Mouse (Mus musculus) ovary, postnatal 10 days (tissue): ENCODE results near the gene Hyou1.
"Not testable (repeated sequence)": the region's sequence is repeated elsewhere in the genome, so short reads cannot be mapped to it uniquely, and the experiment has no call there.

Experiments used
- DNase-seq: peaks from one replicate; pipeline ENCODE4 v3.0.0; 2022; ENCODE audit warnings: low spot score

The Hyou1 gene

DNA sequence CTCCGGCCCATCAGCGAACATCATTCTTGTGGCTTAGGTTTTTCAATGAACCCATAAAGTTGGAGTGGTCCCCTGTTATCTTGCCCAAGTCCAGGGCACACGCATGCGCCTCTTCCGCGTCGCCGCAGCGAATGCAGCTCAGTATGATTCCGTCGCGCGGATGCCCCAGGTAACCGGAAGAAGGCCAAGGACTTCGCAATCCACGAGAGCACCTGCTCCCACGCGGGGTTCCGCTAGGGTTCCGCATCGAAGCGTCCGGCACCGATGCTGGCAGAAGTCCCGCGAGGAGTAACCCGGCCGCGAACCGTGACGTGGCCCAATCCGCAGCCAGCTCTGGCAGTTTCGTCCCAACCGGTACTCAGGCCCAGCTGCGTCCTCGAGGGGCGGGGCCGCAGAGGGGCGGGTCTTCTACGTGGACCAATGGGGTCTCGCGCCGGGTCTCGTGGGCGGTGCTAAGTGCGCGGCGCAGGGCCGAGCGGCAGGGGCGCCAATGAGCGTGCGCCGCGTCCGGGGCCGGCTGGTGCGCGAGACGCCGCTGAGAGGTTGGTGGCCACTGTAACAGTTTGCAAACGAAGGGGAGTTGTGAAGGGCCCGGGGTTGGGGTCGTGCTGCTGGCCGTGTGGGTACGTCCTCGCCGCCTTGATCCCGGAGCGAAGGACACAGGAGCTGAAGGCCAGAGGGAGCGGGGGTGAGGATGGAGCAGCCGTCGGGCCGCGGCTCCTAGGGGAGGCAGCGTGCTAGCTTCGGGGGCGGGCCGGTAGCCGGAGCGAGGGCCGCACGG, at the start of gene Hyou1:
TSS of gene Hyou1 (plus strand) at position 437 of the 781 bp plus-strand sequence.
- peak; percentile 98 for DNase-seq

DNA sequence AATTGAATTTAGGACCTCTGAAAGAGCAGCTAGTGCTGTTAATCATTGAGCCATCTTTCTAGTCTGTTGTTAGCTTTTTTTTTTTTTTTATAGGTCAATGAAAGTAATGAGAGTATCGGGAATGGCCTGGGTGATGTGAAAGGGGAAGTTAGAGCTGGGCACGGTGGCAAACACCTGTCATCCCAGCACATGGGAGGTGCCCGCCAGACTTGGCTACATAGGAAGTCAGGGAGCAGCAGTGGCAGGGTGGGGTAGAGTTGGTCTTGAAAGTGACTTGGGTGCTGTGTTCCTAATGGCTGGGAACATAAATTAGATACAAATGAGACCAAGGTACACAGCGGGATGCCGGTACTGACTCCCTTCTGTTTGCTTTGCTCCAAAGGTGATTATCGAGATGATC, 48.6 kb upstream of the Hyou1 start:
- DNase-seq: no peak

DNA sequence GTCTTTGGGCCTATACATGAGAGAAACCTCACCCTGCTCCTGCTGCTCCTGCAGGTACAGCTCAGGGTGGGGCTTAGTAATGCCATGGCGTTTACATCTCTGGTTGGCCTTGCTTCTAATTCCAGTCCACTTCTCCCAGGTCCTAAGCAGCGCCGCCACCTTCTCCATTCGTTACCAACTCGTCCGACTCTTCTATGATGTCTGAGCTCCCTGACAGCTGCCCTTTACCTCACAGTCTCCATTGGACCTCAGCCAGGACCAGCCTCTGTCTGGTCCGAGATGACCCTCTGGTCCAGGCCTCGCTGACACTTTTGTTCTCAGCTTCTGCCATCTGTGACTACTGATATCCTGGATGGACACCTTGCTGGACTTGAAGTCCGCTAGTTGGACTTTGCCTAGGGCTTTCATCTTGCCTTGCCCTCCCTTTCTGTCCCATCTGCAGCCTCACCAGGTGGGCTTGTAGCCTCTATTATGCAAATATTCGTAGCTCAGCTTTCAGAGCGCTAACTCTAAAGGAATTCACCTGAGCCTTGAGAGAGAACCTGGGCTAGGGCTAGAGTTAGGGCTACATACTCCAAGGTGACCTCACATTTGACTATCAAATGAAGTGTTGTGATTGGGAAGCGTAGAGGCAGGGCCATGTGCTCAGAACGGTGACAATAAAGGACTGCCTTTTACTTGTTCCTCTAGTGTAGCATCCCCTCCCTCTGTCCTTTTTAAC, 46.2 kb upstream of the Hyou1 start:
- no peak for DNase-seq

- DNase-seq: peak; percentile 98
Measured at GRCm38 (mm10) chr9:44334396-44335330, 44.6 kb upstream of the Hyou1 start, which contains the start of gene H2afx. TSS of gene H2afx (plus strand) at chr9:44334694.

DNA sequence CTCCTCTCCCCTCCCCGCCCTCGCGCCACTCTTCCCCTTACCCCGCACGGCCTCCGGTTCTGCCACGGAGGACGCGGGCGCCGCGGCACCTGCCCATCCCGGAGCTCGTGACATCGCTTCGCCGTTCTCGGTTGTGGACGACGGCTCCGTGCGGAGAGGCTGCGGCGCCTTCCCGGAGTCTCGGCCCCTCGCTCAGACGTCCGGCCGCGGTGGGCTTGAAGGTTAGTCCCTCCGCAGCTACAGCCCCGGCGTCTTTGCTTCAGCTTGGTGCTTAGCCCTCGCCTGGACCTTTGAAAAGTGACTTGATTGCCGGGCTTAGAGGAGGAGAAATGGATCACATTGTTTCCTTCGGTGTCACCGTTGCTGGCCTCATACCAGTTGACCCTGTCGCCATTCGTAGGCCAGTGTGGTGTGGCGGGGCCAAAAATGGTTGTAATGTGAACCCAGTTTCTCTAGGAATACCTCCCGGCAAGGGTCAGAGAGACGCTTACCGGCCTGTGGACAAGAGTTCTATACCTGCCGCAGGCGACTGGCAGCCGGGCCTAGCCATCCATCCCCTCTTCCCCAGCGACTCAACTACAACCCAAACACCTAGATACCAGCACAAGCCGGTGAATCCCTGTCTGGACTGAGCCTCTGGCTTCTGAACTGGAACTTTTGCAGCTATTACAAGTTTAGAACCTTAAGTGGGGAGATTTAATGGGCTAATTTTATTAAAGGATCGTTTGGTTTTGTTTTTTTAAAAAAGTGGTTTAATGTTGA, 43.8 kb upstream of the Hyou1 start:
- DNase-seq: no peak

DNA sequence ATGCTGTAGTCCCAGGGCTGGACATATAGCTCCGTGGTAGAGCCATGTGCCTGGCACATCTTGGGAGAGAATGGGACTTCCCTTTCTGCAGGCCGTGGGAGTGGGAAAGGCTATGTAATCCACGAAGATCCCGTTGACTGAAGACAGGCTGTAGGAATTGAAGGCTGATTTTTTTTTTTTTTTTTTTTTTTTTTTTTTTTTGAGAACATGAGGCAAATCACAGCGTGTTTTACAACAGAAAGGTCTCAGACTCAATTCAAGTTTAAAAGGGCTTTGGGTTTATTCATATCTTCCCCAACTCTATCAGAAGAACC, 43.2 kb upstream of the Hyou1 start:
- no peak for DNase-seq

GRCm38 (mm10) chr9:44336513-44336912, 42.8 kb upstream of the Hyou1 start:
- DNase-seq: not testable (repeated sequence)

DNA sequence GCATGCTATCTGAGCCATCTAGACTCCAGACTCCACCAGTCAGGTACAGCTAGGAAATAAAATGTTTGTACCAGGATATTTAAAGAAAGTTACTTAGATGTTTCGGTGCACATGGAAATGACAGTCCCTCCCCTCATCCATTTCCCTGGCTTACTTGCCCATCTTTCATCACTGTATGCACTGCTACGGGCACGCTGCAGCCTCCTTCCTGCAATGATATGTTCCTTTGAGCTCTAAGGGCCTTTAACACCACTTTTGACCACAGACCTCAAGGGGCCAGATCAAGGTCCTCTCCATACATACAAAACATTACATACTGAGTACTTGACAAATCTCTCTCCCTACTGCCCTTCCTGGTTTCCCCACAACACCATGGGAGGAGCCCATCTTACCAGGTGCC, 42.3 kb upstream of the Hyou1 start:
- no peak for DNase-seq

DNA sequence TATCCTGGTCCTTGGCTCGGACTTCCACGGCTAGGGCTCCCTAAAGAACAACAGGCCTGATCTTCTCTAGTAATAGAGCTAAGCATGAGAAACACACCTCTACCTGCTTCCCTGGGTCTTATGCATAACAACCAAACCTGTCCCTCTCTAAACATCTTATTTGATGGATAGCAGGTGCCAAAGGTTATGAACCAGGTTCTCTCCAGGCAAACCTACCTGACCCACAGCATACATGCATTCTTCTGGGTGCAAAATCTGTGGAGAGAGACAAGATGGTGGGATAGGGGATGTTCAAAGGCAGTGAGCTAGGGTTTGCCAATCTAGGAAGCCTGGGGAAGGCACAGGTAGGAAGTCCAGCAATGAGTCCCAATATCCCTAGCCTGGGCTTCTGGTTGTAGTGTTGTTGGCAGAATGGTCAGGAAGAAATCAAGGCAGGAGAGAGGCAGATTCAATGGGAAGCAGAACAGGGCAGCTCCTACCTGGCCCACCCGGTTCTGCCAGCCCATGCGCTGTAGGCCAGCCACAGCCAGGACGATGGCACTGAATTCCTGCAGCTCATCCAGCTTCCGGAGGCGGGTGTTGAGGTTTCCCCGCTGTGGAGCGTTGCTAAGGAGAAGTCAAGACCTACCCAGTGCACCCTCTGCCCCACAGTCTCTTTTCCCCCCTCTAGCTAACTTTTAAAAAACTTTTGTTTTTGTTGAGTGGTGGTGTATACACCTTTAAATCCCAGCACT, 41.7 kb upstream of the Hyou1 start:
- DNase-seq: no peak

DNA sequence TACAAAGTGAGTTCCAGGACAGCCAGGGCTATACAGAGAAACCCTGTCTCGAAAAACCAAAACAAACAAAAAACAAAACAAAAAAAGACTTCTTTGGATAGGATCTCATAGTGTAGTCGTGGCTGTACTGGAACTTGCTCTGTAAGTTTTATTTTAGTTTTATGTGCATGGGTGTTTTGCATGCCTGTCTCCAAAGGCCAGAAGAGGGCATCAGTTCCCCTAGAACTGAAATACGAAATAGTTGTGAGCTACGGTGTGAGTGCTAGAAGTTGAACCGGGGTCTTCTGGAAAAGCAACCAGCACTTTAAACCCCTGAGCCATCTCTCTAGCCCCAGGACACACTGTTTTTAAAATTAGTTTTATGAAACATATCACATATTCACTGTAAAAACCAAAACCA, 40.7 kb upstream of the Hyou1 start:
- no peak for DNase-seq

DNA sequence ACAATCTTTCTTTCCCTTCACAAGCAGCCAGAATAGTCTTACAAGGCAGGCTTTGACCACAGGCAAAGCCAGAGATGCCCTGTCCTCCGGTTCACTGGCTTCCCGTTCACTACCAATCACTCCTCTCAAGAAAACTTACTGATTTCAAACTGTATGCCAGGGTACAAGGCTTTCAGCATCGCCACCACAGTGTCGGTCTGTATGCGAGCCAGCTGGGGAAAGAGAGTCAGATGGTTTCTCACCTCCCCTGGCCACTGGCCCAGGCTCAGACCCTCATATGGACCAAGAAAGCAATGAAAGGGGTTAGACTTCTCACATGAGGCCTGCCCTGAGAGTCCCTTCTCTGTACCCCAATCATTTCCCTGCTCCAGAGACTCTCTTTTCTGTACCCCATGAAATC, 37.8 kb upstream of the Hyou1 start:
- no peak for DNase-seq

DNA sequence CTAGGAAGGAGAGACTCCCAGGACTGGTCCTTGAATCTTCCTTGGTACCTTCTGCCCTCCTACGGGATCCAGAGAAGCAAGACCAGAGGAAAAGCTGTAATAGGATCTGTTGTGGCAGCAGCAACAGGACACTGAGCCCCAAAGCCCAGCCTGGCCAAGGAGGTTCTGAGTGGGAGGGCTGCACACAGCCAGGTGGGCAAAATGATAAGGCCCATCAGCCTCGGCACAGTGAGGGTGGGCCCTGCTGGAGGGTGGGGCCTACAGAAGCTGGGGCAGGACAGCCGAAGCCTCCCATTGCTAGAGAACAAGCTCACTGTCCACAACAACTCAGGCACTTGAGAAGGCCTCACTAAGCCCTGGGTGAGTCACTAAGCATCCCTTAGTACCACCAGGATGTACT, 37.1 kb upstream of the Hyou1 start:
- DNase-seq: no peak

DNA sequence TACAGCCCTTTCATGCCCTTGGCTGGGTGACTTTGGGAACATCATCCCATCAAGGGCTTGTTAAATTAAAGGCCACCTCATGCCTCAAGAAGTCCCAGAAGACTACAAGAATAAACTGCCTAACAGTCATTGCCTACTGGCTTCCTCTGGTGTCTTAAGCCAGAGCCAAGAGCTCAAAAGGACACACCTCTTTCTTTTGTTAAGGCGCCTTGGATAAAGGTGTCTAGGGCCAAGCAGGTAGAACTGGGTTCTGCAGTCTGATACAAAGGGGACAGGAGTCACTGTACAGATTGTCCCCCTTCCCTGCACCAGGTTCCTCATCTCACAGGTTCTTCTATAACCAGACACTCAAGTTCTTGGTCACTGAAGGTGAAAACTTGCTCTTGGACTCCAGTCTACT, 36.7 kb upstream of the Hyou1 start:
- DNase-seq: no peak

GRCm38 (mm10) chr9:44343290-44343689, 36.0 kb upstream of the Hyou1 start:
- no peak for DNase-seq

DNA sequence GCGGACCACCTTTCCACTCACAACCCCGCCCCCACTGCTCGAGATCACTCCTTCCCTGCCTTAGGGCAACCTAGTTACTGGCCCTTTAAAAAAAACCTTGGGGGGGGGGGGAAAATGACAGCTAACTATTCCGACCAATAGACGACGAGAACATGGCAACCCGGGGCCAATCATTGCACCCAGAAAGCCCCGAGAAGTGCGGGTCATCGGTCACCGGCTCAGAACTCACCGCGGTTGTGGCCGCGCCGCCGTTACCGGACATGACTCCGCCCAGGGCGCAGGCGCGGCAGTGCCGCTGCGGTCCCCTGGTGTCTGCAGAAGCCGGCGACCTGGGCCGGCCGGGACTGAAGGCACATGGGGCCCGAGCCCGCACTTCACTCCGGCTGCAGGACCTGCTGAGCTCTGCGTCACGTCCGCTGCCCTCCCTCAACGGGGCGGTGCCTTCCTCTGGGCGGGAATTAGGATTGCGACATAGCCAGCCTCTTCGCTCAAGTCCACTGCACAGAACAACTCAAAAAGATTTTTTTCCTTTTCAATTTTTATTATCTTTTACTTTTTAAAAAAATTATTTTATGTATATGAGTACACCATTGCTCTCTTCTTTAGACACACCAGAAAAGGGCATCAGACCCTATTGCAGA, 35.4 kb upstream of the Hyou1 start, which contains the start of gene Hmbs:
TSS of gene Hmbs (minus strand) at position 448 of the 641 bp plus-strand sequence.
- peak; percentile 79 for DNase-seq

DNA sequence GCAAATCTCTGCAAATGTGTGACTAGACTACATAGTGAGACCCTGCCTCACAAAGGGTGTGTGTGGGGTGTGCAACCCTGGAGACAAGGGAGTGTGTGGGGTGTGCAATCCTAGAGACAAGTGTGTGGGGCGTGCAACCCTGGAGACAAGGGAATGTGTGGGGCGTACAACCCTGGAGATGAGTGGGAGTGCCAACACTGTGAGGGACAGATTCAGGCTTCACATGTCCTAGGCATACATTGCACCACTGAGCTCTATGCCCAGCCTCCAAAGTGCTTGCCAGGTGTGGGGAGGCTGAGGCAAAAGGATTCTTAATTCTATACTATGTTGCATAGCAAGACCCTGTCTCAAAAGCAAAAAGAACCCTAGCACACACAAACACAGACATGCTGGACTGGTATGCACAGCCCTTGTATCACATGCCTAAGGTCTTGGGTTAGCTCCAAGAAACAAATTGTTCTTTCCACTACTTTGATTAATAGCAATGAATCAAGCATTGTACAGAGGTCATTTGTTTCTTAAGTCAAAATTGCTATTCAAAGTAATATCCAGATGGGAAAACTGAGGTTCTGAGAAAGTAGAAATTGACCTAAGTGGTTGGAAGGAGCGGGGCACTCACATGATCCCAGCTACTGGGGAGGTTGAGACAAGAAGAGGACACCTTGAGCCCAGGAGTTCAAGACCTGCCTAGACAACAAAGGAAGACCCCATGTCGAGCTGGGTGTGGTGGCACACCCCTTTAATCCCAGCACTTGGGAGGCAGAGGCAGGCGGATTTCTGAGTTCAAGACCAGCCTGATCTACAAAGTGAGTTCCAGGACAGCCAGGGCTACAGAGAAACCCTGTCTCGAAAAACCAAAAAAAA, 33.5 kb upstream of the Hyou1 start:
- DNase-seq: no peak

DNA sequence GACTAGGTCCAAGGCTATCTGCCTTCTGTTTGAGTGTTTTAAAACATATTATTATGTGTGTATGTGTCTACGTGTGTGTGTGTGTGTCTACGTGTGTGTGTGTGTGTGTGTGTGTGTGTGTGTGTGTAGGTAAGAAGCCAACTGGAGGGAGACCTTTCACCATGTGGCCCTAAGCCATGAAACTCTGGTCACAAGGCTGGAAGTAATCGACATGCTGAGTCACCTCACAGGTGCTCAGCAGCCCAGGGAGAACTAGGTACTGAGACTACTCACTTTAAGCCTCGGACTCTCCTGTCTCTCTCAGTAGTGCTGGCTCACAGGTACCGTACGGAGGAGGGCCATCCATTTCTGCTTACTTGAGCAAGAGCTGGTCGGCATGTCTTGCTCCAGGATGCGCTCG, 32.1 kb upstream of the Hyou1 start:
- DNase-seq: no peak

DNA sequence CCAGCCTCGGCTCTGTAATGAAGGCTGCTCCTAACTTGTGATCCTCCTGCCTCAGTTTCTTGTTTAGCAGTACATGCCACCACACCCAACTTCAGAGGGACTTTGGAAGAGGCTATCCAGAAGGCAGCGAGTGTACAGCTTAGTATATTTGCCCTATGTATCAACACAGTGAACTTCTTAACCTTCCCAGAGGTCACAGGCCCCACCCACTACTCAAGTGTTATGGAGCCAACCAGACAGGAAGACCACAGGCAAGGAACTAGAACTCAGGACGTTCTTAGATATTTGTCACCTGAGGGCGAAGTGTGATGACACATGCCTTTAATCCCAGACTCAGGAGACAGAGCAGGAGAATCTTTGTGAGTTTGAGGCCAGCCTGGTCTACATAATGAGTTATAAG, 31.7 kb upstream of the Hyou1 start:
- DNase-seq: no peak

GRCm38 (mm10) chr9:44348546-44348945, 30.7 kb upstream of the Hyou1 start:
- DNase-seq: no peak

- DNase-seq: no peak
Measured at GRCm38 (mm10) chr9:44351396-44351795, 27.9 kb upstream of the Hyou1 start.
